Mouse (Mus musculus): Measurements from ENCODE around the gene Dync1h1.

GRCm38 (mm10) chr12:110700730-110701129 lies 99.5 kb downstream of the Dync1h1 start:
- no peak for TF ChIP-seq POLR2A (IDR thresholded peaks at IDR 0.05; ENCODE audit: low read depth, low read length)
- no peak for TF ChIP-seq CTCF (IDR thresholded peaks at IDR 0.05; ENCODE audit: extremely low read depth, insufficient read depth, insufficient read length, insufficient replicate concordance)
